Mouse (Mus musculus): ENCODE data around the gene Csrnp1. TPM values are rescaled to one million over a fixed set of nuclear protein-coding genes. Genes with fewer than 3 reads are reported as not detected.

Gene Csrnp1
- polyA plus RNA-seq, 1 experiment = 9.2 TPM

GRCm38 (mm10) chr9:119939646-119940045 is 44.8 kb downstream of the Csrnp1 start:
- Histone ChIP-seq H3K36me3 (ENCODE audit: control insufficient read depth, insufficient read depth) (no peaks in the 10 kb centered on the region), H3K79me2 (ENCODE audit: control insufficient read depth, insufficient read depth) (peaks cover 10% of the 10 kb centered on the region), H3K4me2 (ENCODE audit: low read depth) (no peak overlapping the region), H3ac (ENCODE audit: control insufficient read depth, insufficient read length) (no peak overlapping the region), H3K27me3 (ENCODE audit: control insufficient read depth, insufficient read depth, insufficient read length) (no peaks in the 10 kb centered on the region), H3K4me3 (no peak overlapping the region)
- no peak for TF ChIP-seq SRF (IDR thresholded peaks at IDR 0.05; ENCODE audit: control insufficient read depth, insufficient read length, low read depth)
- TF ChIP-seq TCF12 (IDR thresholded peaks at IDR 0.05; ENCODE audit: insufficient read depth, poor library complexity, severe bottlenecking) = no peak
- no peak for TF ChIP-seq REST (IDR thresholded peaks at IDR 0.05; ENCODE audit: insufficient read depth, insufficient read length)
- TF ChIP-seq POLR2A (IDR thresholded peaks at IDR 0.05; ENCODE audit: insufficient read length, low read depth) = no peak
- no peak for TF ChIP-seq MYOG (IDR thresholded peaks at IDR 0.05; ENCODE audit: control insufficient read depth in 1 of 3, insufficient read depth in 1 of 3, insufficient read length in 2 of 3, low read depth in 2 of 3)
- TF ChIP-seq MYOD1 (IDR thresholded peaks at IDR 0.05; ENCODE audit: control insufficient read depth in 1 of 3, insufficient read length in 2 of 3, low read depth in 2 of 3) = no peak
- TF ChIP-seq TCF3 (IDR thresholded peaks at IDR 0.05; ENCODE audit: insufficient read length, low read depth) = no peak
- TF ChIP-seq MAX (IDR thresholded peaks at IDR 0.05; ENCODE audit: low read depth) = no peak
- no peak for TF ChIP-seq USF1 (IDR thresholded peaks at IDR 0.05; ENCODE audit: low read depth)
- TF ChIP-seq E2F4 (IDR thresholded peaks at IDR 0.05; ENCODE audit: insufficient read depth) = no peak
- TF ChIP-seq POLR2AphosphoS2 (IDR thresholded peaks at IDR 0.05; ENCODE audit: insufficient read length, low read depth) = no peak
- TF ChIP-seq CEBPB (IDR thresholded peaks at IDR 0.05; ENCODE audit: insufficient read depth, poor library complexity, severe bottlenecking) = no peak

GRCm38 (mm10) chr9:119938496-119938895 is 46.0 kb downstream of the Csrnp1 start:
- no peak for TF ChIP-seq TCF12 (IDR thresholded peaks at IDR 0.05; ENCODE audit: insufficient read depth, poor library complexity, severe bottlenecking)
- no peak overlapping the region for H3K4me2 ChIP-seq (ENCODE audit: low read depth)
- no peaks in the 10 kb centered on the region for H3K36me3 ChIP-seq (ENCODE audit: control insufficient read depth, insufficient read depth)

GRCm38 (mm10) chr9:119937005-119937773 is 47.3 kb downstream of the Csrnp1 start, which contains the start of the genes Gorasp1 and Ttc21a:
Gene Gorasp1 (minus strand): TSS chr9:119937565.
Gene Ttc21a (plus strand): TSS chr9:119937606.
- Histone ChIP-seq H3K79me2 (ENCODE audit: control insufficient read depth, insufficient read depth) (peaks cover 10% of the 10 kb centered on the region), H3K4me3 (peak within 1 kb of the TSS; percentile 59), H3K4me2 (ENCODE audit: low read depth) (peak within 1 kb of the TSS; percentile 72), H3K36me3 (ENCODE audit: control insufficient read depth, insufficient read depth) (no peaks in the 10 kb centered on the region), H3K27me3 (ENCODE audit: control insufficient read depth, insufficient read depth, insufficient read length) (no peaks in the 10 kb centered on the region), H3ac (ENCODE audit: control insufficient read depth, insufficient read length) (peak within 1 kb of the TSS; percentile 51)
- peak; percentile 94 for TF ChIP-seq POLR2AphosphoS2 (IDR thresholded peaks at IDR 0.05; ENCODE audit: insufficient read length, low read depth)
- no peak for TF ChIP-seq E2F4 (IDR thresholded peaks at IDR 0.05; ENCODE audit: insufficient read depth)
- TF ChIP-seq SRF (IDR thresholded peaks at IDR 0.05; ENCODE audit: control insufficient read depth, insufficient read length, low read depth) = no peak
- no peak for TF ChIP-seq MYOD1 (IDR thresholded peaks at IDR 0.05; ENCODE audit: control insufficient read depth in 1 of 3, insufficient read length in 2 of 3, low read depth in 2 of 3)
- TF ChIP-seq TCF3 (IDR thresholded peaks at IDR 0.05; ENCODE audit: insufficient read length, low read depth) = no peak
- no peak for TF ChIP-seq CEBPB (IDR thresholded peaks at IDR 0.05; ENCODE audit: insufficient read depth, poor library complexity, severe bottlenecking)
- no peak for TF ChIP-seq MAX (IDR thresholded peaks at IDR 0.05; ENCODE audit: low read depth)
- peak in 1 of 3 experiments; percentile 17 for TF ChIP-seq MYOG (IDR thresholded peaks at IDR 0.05; ENCODE audit: control insufficient read depth in 1 of 3, insufficient read depth in 1 of 3, insufficient read length in 2 of 3, low read depth in 2 of 3)
- no peak for TF ChIP-seq REST (IDR thresholded peaks at IDR 0.05; ENCODE audit: insufficient read depth, insufficient read length)
- TF ChIP-seq USF1 (IDR thresholded peaks at IDR 0.05; ENCODE audit: low read depth) = peak; percentile 97
- peak; percentile 99 for TF ChIP-seq POLR2A (IDR thresholded peaks at IDR 0.05; ENCODE audit: insufficient read length, low read depth)
- TF ChIP-seq TCF12 (IDR thresholded peaks at IDR 0.05; ENCODE audit: insufficient read depth, poor library complexity, severe bottlenecking) = no peak

More at GRCm38 (mm10) chr9:119938496-119938895, 46.0 kb downstream of the Csrnp1 start:
- peaks cover 10% of the 10 kb centered on the region for H3K79me2 ChIP-seq (ENCODE audit: control insufficient read depth, insufficient read depth)
- H3ac ChIP-seq (ENCODE audit: control insufficient read depth, insufficient read length) = no peak overlapping the region
- H3K27me3 ChIP-seq (ENCODE audit: control insufficient read depth, insufficient read depth, insufficient read length) = no peaks in the 10 kb centered on the region
- H3K4me3 ChIP-seq = no peak overlapping the region

- H3K79me2 ChIP-seq (ENCODE audit: control insufficient read depth, insufficient read depth) = peaks cover 10% of the 10 kb centered on the region
- no peak overlapping the region for H3K4me2 ChIP-seq (ENCODE audit: low read depth)
Observed at GRCm38 (mm10) chr9:119933675-119934074, 50.8 kb downstream of the Csrnp1 start.

More at GRCm38 (mm10) chr9:119933675-119934074, 50.8 kb downstream of the Csrnp1 start:
- H3K36me3 ChIP-seq (ENCODE audit: control insufficient read depth, insufficient read depth) = no peaks in the 10 kb centered on the region
- no peaks in the 10 kb centered on the region for H3K27me3 ChIP-seq (ENCODE audit: control insufficient read depth, insufficient read depth, insufficient read length)
- TF ChIP-seq REST (IDR thresholded peaks at IDR 0.05; ENCODE audit: insufficient read depth, insufficient read length) = no peak
- TF ChIP-seq POLR2AphosphoS2 (IDR thresholded peaks at IDR 0.05; ENCODE audit: insufficient read length, low read depth) = no peak
- TF ChIP-seq TCF12 (IDR thresholded peaks at IDR 0.05; ENCODE audit: insufficient read depth, poor library complexity, severe bottlenecking) = no peak
- no peak for TF ChIP-seq MAX (IDR thresholded peaks at IDR 0.05; ENCODE audit: low read depth)
- TF ChIP-seq USF1 (IDR thresholded peaks at IDR 0.05; ENCODE audit: low read depth) = no peak
- TF ChIP-seq TCF3 (IDR thresholded peaks at IDR 0.05; ENCODE audit: insufficient read length, low read depth) = no peak
- no peak for TF ChIP-seq E2F4 (IDR thresholded peaks at IDR 0.05; ENCODE audit: insufficient read depth)
- TF ChIP-seq CEBPB (IDR thresholded peaks at IDR 0.05; ENCODE audit: insufficient read depth, poor library complexity, severe bottlenecking) = no peak
- no peak for TF ChIP-seq SRF (IDR thresholded peaks at IDR 0.05; ENCODE audit: control insufficient read depth, insufficient read length, low read depth)
- TF ChIP-seq MYOD1 (IDR thresholded peaks at IDR 0.05; ENCODE audit: control insufficient read depth in 1 of 3, insufficient read length in 2 of 3, low read depth in 2 of 3) = no peak
- no peak for TF ChIP-seq MYOG (IDR thresholded peaks at IDR 0.05; ENCODE audit: control insufficient read depth in 1 of 3, insufficient read depth in 1 of 3, insufficient read length in 2 of 3, low read depth in 2 of 3)
- H3K4me3 ChIP-seq = no peak overlapping the region
- H3ac ChIP-seq (ENCODE audit: control insufficient read depth, insufficient read length) = no peak overlapping the region
